Mouse (Mus musculus): Measurements from ENCODE around the gene Nubp1.

- no peak for TF ChIP-seq POLR2A (IDR thresholded peaks at IDR 0.05; ENCODE audit: control insufficient read depth in 1 of 2, insufficient read depth in 1 of 2, low read depth in 1 of 2, low read length in 2 of 2, poor library complexity in 1 of 2)
- no peak for TF ChIP-seq CTCF (IDR thresholded peaks at IDR 0.05 in 2 of 3, conservative IDR thresholded peaks at IDR 0.05 in 1 of 3; ENCODE audit: control insufficient read depth in 1 of 3, insufficient read depth in 1 of 3, low read depth in 2 of 3, low read length in 3 of 3, poor library complexity in 1 of 3, severe bottlenecking in 1 of 3)
- no peak for TF ChIP-seq HCFC1 (IDR thresholded peaks at IDR 0.05; ENCODE audit: low read depth, low read length)
- no peak for TF ChIP-seq TBP (IDR thresholded peaks at IDR 0.05; ENCODE audit: low read depth, low read length)
- no peak for TF ChIP-seq RAD21 (IDR thresholded peaks at IDR 0.05; ENCODE audit: low read depth, low read length)
- TF ChIP-seq ZC3H11A (IDR thresholded peaks at IDR 0.05; ENCODE audit: low read depth, low read length) = no peak
- no peak for TF ChIP-seq CHD1 (IDR thresholded peaks at IDR 0.05; ENCODE audit: low read depth, low read length)
Measured at GRCm38 (mm10) chr16:10385261-10385660, 26.5 kb upstream of the Nubp1 start.

Measured in MEL (cell line).